Mouse (Mus musculus) c-Kit-positive CD71-negative TER-119-negative erythroid progenitor cells, embryonic 14.5 days (primary cell): ENCODE results near the gene Pcbp3.

Source experiments
- DNase-seq: peaks from one replicate; pipeline ENCODE4 v3.0.0-alpha.2; 2013; ENCODE audit warnings: low read depth

Gene Pcbp3

DNA sequence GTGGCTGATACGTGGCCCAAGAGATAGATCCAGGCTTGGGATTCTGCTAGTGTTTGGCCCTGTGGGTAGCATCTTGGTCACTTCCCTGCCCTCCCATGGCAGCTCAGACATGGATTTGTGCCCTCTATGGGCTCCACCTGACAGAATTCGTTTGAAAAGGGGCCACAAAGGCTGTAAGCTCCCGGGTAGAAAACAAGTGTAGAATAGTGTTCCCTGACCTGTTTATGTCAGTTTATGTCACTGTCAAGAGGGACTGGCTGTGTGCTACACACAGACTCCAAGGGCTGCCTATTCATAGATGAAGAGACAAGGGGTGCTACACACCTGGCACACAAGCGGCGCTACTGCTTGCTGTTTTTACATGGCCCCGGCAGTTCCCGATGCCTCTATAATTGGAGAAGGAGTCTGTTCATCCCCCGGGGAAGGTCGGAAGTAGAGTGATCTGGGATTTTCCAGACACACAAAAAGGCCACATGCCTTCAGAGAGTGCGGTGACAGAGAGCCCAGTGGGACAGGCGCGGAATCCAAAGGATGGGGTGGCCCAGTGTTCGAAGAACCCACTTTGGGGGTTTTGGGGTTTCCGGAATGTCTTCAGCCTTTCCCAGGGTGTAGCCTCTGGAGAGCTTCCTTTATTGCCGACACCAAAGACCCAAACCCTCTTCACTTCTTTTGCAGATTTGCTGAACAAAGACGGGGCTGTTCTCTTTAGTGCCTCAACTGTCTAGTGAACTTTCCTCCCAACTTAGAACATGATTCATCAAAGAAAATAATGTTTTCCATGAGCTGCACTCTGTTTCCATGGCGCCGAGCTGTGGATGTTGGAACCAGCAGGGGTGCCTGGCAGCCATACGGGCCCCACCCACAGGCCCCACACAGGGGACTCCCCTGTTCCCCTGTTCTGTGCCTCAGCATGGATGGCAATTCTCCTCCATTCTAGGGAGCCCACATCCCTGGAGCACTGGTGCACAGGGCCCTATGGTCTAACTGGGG is 231.8 kb downstream of the Pcbp3 start:
- no peak for DNase-seq

DNA sequence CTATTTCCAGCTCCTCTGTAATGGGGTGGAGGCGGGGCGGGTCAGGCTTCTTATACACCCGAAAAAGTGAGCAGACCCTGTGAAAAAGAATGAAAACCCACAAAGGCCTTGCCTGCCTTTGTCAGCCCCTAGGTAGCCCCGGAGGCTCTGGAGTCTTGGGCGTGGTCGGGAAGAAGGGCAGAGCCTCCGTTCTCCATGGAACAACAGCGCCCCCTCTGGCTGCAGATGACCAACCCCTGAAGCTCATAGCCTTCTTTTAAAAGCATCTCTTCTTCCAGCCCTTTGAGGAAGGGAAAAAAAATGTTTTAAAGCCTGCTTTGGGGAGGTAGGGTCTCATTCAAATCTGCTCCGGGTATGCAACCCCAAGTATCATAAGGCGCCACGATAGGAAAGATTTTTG is 233.3 kb downstream of the Pcbp3 start:
- DNase-seq: peak; percentile 49

DNA sequence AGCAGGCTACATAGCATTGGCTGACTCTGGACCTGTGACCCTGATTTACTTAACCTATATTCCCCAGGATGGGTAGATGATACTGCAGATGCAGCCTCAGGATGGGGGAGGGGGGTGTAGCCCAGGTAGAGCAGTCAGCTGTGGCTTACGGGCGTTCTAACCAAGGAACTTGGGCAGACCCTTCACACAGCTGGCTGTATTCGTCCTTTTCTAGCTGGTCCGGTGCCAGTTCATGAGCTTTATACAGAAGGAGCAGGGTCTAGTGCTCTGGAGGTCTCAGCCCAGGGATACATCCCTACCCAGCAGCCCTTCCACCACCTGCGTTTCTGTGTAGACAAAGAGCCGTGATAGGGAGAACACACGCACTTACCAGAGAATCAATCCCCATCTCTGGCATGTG is 234.4 kb downstream of the Pcbp3 start:
- no peak for DNase-seq

DNA sequence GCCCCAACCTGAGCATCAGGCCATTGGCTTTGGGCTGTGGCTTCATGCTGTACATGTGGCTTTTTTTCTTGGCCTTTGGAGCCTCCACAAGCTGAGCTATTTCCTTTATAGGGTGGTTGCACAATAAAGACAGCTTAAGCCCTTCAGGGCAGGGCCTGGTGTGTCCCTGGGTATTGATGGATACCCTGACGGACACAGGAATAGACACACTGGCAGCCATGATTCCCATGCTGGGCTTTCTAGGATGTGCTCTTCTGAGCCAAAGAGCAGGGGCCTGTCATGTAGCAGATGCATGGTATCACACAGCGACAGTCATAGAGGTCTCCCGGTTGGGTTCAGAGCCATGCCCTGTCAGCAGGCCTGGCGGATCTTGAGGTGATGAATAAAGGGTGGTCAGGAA is 234.8 kb downstream of the Pcbp3 start:
- no peak for DNase-seq

DNA sequence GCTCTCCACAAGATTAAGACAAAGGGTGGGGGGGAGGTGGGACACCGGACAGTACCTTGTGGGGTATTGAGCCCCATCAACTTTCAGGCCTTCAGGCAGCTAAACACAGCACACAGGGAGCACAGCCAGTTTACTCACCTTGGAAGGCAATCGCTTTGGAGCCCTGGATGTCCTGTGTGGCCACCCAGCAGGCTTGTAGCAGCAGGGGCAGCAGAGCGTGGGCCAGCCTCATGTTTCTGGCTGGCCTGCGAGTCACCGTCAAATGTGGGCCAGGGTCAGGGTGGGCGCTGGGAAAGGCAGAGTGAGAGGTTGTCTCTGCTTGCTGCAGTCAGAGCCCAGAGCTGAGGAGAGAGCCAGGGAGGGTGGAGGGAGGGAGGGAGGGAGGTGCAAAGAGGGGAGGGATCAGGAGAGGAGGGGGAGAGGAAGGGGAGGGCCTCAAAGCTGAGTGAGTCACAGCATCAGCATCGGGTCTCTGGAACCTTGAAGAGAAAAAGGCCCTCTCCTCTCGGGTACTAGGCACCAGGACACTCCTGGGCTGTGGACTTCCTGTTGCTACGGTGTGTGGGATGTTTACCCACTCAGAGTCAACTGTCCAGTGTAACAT is 235.9 kb downstream of the Pcbp3 start, which contains the start of gene Col6a1:
Col6a1 (minus strand) TSS at position 487 of the 604 bp plus-strand sequence.
- no peak for DNase-seq

GRCm38 (mm10) chr10:76725097-76725496 is 236.6 kb downstream of the Pcbp3 start:
- no peak for DNase-seq

- DNase-seq: no peak
Observed at GRCm38 (mm10) chr10:76724231-76724736, 237.4 kb downstream of the Pcbp3 start.

- no peak for DNase-seq
Observed at GRCm38 (mm10) chr10:76722751-76723450, 238.8 kb downstream of the Pcbp3 start.

DNA sequence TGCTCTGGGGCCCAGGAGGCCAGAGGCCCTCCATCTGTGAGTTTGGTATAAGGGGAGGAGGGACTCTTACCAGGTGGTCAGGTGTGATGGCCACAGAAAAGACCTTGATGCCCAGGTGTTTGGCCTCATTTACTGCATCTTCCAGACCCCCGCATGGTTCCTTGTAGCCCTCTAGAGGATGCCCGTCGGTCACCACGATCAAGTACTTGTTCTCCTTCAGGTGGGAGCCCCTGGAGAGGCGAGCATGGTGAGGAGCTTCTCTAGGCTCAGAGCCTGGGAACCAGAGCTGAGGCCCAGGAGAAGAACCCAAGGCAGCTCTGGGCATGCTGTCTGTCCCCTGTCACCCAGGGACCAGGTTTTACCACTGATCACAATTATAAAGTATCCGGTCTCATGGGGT is 239.9 kb downstream of the Pcbp3 start:
- no peak for DNase-seq

- DNase-seq: no peak
Observed at GRCm38 (mm10) chr10:76721216-76721615, 240.5 kb downstream of the Pcbp3 start.

GRCm38 (mm10) chr10:76717631-76718030 is 244.1 kb downstream of the Pcbp3 start:
- no peak for DNase-seq

GRCm38 (mm10) chr10:76717026-76717425 is 244.7 kb downstream of the Pcbp3 start:
- DNase-seq: no peak

DNA sequence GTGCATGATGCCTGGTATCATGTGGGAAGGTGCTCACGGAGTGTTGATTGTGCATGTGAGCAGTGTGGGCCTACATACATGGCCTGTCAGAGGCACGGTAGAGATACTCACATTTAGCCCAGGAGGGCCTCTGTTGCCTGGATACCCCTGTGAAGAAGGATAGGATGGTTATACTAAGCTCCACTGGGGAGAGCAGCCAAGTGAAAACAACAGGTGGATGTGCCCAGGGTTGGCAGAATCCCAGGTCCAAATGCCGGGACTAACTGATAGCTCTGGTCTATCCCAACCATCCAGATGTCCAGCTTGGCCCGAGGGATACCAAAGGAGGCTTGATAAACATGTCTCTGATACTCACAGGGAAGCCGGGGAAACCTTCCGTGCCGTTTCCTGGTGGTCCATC is 247.4 kb downstream of the Pcbp3 start:
- DNase-seq: no peak

- no peak for DNase-seq
Observed at GRCm38 (mm10) chr10:76712500-76712899, 249.2 kb downstream of the Pcbp3 start.
